ENCODE assay signal across 12 mouse cellular contexts in genomic region chr14:55054191-55054749, GRCm38 (mm10). TPM values are rescaled to one million over a fixed set of nuclear protein-coding genes. Genes with fewer than 3 reads are reported as not detected.
A peak's percentile ranks its signal among the peaks of the same experiment; 100 is the strongest.
DNase-seq lines count a peak whose midpoint lies in the region; ATAC-seq lines count a peak whose summit lies in the region.
"Had no signal": no experiment of that assay in that cellular context is flagged by ENCODE, and none has a peak within 500 bp of the region (broad histone marks: within the 10 kb centered on the region; RNA-seq: fewer than 3 reads in every experiment).

No protein-coding gene starts in this region.

- H3K9me3 ChIP-seq in hindbrain, embryonic 15.5 days: no peaks in the 10 kb centered on the region
- H3K9me3 ChIP-seq: G1E; heart, embryonic 15.5 days had no signal

- H3K27ac ChIP-seq in hindbrain, embryonic 15.5 days (replicated peaks): peak overlapping the region; percentile 97
- H3K27ac ChIP-seq: heart, embryonic 15.5 days; kidney, postnatal 0 days had no signal

- peaks cover 61% of the 10 kb centered on the region for H3K4me1 ChIP-seq in hindbrain, embryonic 15.5 days (replicated peaks)
- H3K4me1 ChIP-seq: heart, embryonic 15.5 days had no signal

- H3K9ac ChIP-seq in hindbrain, embryonic 15.5 days: peak overlapping the region; percentile 49
- H3K9ac ChIP-seq: heart, embryonic 15.5 days; lung, embryonic 14.5 days had no signal

- 50% methylated on average over 10 of the region's 10 CpGs for WGBS in hindbrain, embryonic 15.5 days

- H3K4me2 ChIP-seq in hindbrain, embryonic 15.5 days: peak overlapping the region; percentile 58
- H3K4me2 ChIP-seq: heart, embryonic 15.5 days; lung, embryonic 14.5 days had no signal

- peak overlapping the region; percentile 42 for H3K4me3 ChIP-seq in hindbrain, embryonic 15.5 days
- H3K4me3 ChIP-seq: heart, embryonic 15.5 days had no signal

- no peaks in the 10 kb centered on the region for H3K36me3 ChIP-seq in hindbrain, embryonic 15.5 days
- H3K36me3 ChIP-seq: G1E; heart, embryonic 15.5 days had no signal

- peak; percentile 59 for ATAC-seq in hindbrain, embryonic 15.5 days (ENCODE audit: low FRiP score, low read depth)
- no peak for ATAC-seq in CD4-positive, CD25-positive, alpha-beta regulatory T cell, adult 4 months

- DNase-seq in right cerebral cortex, adult 18-20 months: peak; percentile 58
- no peak for DNase-seq in right cerebral cortex, postnatal 14 days
- DNase-seq in cerebellum, adult 9-10 months: peak; percentile 92
- DNase-seq in telencephalon, adult 2 months (ENCODE audit: low read depth, low spot score): peak; percentile 69
- DNase-seq in embryo, embryonic 9.5 days (ENCODE audit: extremely low spot score): no peak
- DNase-seq: lung, embryonic 14.5 days; thymus, postnatal 4 days had no signal

- no peaks in the 10 kb centered on the region for H3K27me3 ChIP-seq in hindbrain, embryonic 15.5 days

RNA-seq across cellular contexts. Expression of gene Zfhx2, which starts 37.9 kb away (rescaled TPM):
- polyA plus RNA-seq in hindbrain, embryonic 15.5 days (2015; fragmentation: Nextera tagmentation; extraction: Ambion mirVana): 24.0 and 24.9 TPM in 2 replicates
- 1 to 10 TPM; 4.2 to 4.6 TPM for polyA plus RNA-seq in CD4-positive, CD25-positive, alpha-beta regulatory T cell, adult 4 months (2017; shearing (Covaris generic))

RNA-seq across cellular contexts. Expression of gene Ngdn, which starts 39.0 kb away (rescaled TPM):
- polyA plus RNA-seq in hindbrain, embryonic 15.5 days (2015; fragmentation: Nextera tagmentation; extraction: Ambion mirVana): 47.3 and 50.1 TPM in 2 replicates
- polyA plus RNA-seq in CD4-positive, CD25-positive, alpha-beta regulatory T cell, adult 4 months (2017; shearing (Covaris generic)): 100 to 1,000 TPM; 181 to 192 TPM

RNA-seq across cellular contexts. Expression of gene Thtpa, which starts 40.3 kb away (rescaled TPM):
- 29.4 and 32.6 TPM in 2 replicates for polyA plus RNA-seq in hindbrain, embryonic 15.5 days (2015; fragmentation: Nextera tagmentation; extraction: Ambion mirVana)
- 10 to 100 TPM; 11.6 to 17.9 TPM for polyA plus RNA-seq in CD4-positive, CD25-positive, alpha-beta regulatory T cell, adult 4 months (2017; shearing (Covaris generic))

RNA-seq across cellular contexts. Expression of gene Ap1g2, which starts 52.1 kb away (rescaled TPM):
- 7.3 and 7.9 TPM in 2 replicates for polyA plus RNA-seq in hindbrain, embryonic 15.5 days (2015; fragmentation: Nextera tagmentation; extraction: Ambion mirVana)
- polyA plus RNA-seq in CD4-positive, CD25-positive, alpha-beta regulatory T cell, adult 4 months (2017; shearing (Covaris generic)): 100 to 1,000 TPM; 110 to 194 TPM

RNA-seq across cellular contexts. Expression of gene Myh7, which starts 59.8 kb away (rescaled TPM):
- polyA plus RNA-seq in hindbrain, embryonic 15.5 days (2015; fragmentation: Nextera tagmentation; extraction: Ambion mirVana): 6.4 and 9.0 TPM in 2 replicates
- polyA plus RNA-seq in CD4-positive, CD25-positive, alpha-beta regulatory T cell, adult 4 months (2017; shearing (Covaris generic)): not detected

Comparison
In these comparisons a context has a peak if more than half of its experiments do, and no peak if none do; other contexts are left out.
1. DNase-seq: peak in right cerebral cortex, adult 18-20 months (single experiment), cerebellum, adult 9-10 months (single experiment) and telencephalon, adult 2 months (single experiment); none in right cerebral cortex, postnatal 14 days (single experiment) and embryo, embryonic 9.5 days (single experiment).